Mouse (Mus musculus) kidney, embryonic 14.5 days (tissue): ENCODE data around the gene Aebp2. TPM values are rescaled to one million over a fixed set of nuclear protein-coding genes. Genes with fewer than 3 reads are reported as not detected.
A peak's percentile ranks its signal among the peaks of the same experiment; 100 is the strongest.
"Not testable (repeated sequence)": the region's sequence is repeated elsewhere in the genome, so short reads cannot be mapped to it uniquely, and the experiment has no call there.

Source experiments
- ATAC-seq: fragments of 200-750 bp; cut with Nextera tagmentation; 2 replicates; pipeline ENCODE4 v1.8.0; 2017; ENCODE audit warnings: moderate number of reproducible peaks, mild to moderate bottlenecking, moderate TSS enrichment, moderate library complexity; ENCODE audit not compliant: low FRiP score, low TSS enrichment
- H3K27ac ChIP-seq: fragments of 300-500 bp; sonication (generic); 2 replicates; pipeline ENCODE4 v1.5.1; 2014; ENCODE audit warnings: low read depth, mild to moderate bottlenecking, low read length, moderate library complexity, mixed read lengths
- H3K27me3 ChIP-seq: fragments of 300-500 bp; sonication (generic); 2 replicates; pipeline ENCODE4 v1.6.1; 2014; ENCODE audit warnings: mild to moderate bottlenecking, low read length; ENCODE audit not compliant: control insufficient read depth, insufficient read depth
- H3K36me3 ChIP-seq: fragments of 300-500 bp; sonication (generic); 2 replicates; pipeline ENCODE4 v1.6.1; 2014; ENCODE audit warnings: low read length, mixed read lengths; ENCODE audit not compliant: control insufficient read depth, insufficient read depth
- H3K4me1 ChIP-seq: fragments of 300-500 bp; sonication (generic); 2 replicates; pipeline ENCODE4 v1.6.1; 2014; ENCODE audit warnings: low read length, mixed read lengths; ENCODE audit not compliant: control insufficient read depth, insufficient read depth
- H3K4me2 ChIP-seq: fragments of 300-500 bp; sonication (generic); replicated peaks from 2 replicates; pipeline ENCODE4 v1.6.1; 2014; ENCODE audit warnings: low read depth, mild to moderate bottlenecking, low read length
- H3K4me3 ChIP-seq: fragments of 300-500 bp; sonication (generic); 2 replicates; pipeline ENCODE4 v1.5.1; 2014; ENCODE audit warnings: mild to moderate bottlenecking, low read length
- H3K9ac ChIP-seq: fragments of 300-500 bp; sonication (generic); 2 replicates; pipeline ENCODE4 v1.6.1; 2014; ENCODE audit warnings: low read depth, mild to moderate bottlenecking, low read length, moderate library complexity
- H3K9me3 ChIP-seq: fragments of 300-500 bp; sonication (generic); 2 replicates; pipeline ENCODE4 v1.6.1; 2016; ENCODE audit warnings: low read length; ENCODE audit not compliant: control insufficient read depth
- WGBS: fragments of 180-500 bp; shearing (Covaris S2); extraction: QIAGEN DNeasy Blood & Tissue Kit; methylation state at CpG from one replicate; pipeline ENCODE4 v1.1.7; 2014; 5-methylcytosine and 5-hydroxymethylcytosine counted together
- polyA plus RNA-seq: library from polyadenylated mRNA; unstranded; fragments of >200 nt; fragmentation: Nextera tagmentation; extraction: Ambion mirVana; gene quantifications from 2 replicates; pipeline ENCODE4 v1.2.1, GENCODE M21; 2014

Gene Aebp2
- polyA plus RNA-seq, 1 experiment from 2014 or later, result 18.0 TPM

GRCm38 (mm10) chr6:140603228-140603944 lies 19.1 kb upstream of the Aebp2 start:
- H3K36me3 ChIP-seq, result no peaks in the 10 kb centered on the region; the same call in 1 of the 2 replicates
- H3K27ac ChIP-seq, result no peak overlapping the region
- H3K4me3 ChIP-seq, result no peak overlapping the region
- no peaks in the 10 kb centered on the region for H3K9me3 ChIP-seq
- whole genome bisulfite sequencing, result 30% methylated on average over 8 of the region's 8 CpGs
- no peak overlapping the region for H3K4me2 ChIP-seq
- 0 out of 2 replicates have a peak, but pooled peaks have one; percentile 42 for ATAC-seq
- no peak overlapping the region for H3K9ac ChIP-seq
- H3K27me3 ChIP-seq, result no peaks in the 10 kb centered on the region
- no peaks in the 10 kb centered on the region for H3K4me1 ChIP-seq

- H3K4me3 ChIP-seq, ATAC-seq: not testable (repeated sequence)
- WGBS, result 89% methylated on average over 5 of the region's 5 CpGs
These were observed 17.3 kb upstream of the Aebp2 start for GRCm38 (mm10) chr6:140605173-140605572.

GRCm38 (mm10) chr6:140605732-140606131 lies 16.7 kb upstream of the Aebp2 start:
- ATAC-seq, result no peak
- no peak overlapping the region for H3K4me2 ChIP-seq
- no peaks in the 10 kb centered on the region for H3K27me3 ChIP-seq
- no peak overlapping the region for H3K4me3 ChIP-seq
- no peaks in the 10 kb centered on the region for H3K36me3 ChIP-seq
- WGBS, result 51% methylated on average over 3 of the region's 3 CpGs
- no peak overlapping the region for H3K9ac ChIP-seq
- no peak overlapping the region for H3K27ac ChIP-seq
- H3K9me3 ChIP-seq, result no peaks in the 10 kb centered on the region
- no peaks in the 10 kb centered on the region for H3K4me1 ChIP-seq

More at GRCm38 (mm10) chr6:140605173-140605572, 17.3 kb upstream of the Aebp2 start:
- H3K4me2 ChIP-seq, H3K4me1 ChIP-seq, H3K9ac ChIP-seq, H3K27me3 ChIP-seq, H3K9me3 ChIP-seq, H3K36me3 ChIP-seq, H3K27ac ChIP-seq: not testable (repeated sequence)

- Histone ChIP-seq H3K9me3 (no peaks in the 10 kb centered on the region), H3K9ac (no peak overlapping the region), H3K4me3 (no peak overlapping the region), H3K36me3 (no peaks in the 10 kb centered on the region), H3K27ac (no peak overlapping the region), H3K4me1 (no peaks in the 10 kb centered on the region), H3K4me2 (no peak overlapping the region), H3K27me3 (no peaks in the 10 kb centered on the region)
- ATAC-seq, result no peak
- WGBS, result 44% methylated on average over 10 of the region's 10 CpGs
These were observed 15.9 kb upstream of the Aebp2 start for GRCm38 (mm10) chr6:140606534-140606933.

GRCm38 (mm10) chr6:140608666-140609065 lies 13.8 kb upstream of the Aebp2 start:
- WGBS, result 92% methylated on average over 6 of the region's 6 CpGs
- Histone ChIP-seq H3K4me3 (no peak overlapping the region), H3K9ac (no peak overlapping the region), H3K27me3 (no peaks in the 10 kb centered on the region), H3K27ac (no peak overlapping the region), H3K4me1 (no peaks in the 10 kb centered on the region), H3K9me3 (no peaks in the 10 kb centered on the region), H3K4me2 (no peak overlapping the region), H3K36me3 (no peaks in the 10 kb centered on the region)
- ATAC-seq, result no peak

- Histone ChIP-seq H3K4me3 (no peak overlapping the region), H3K36me3 (no peaks in the 10 kb centered on the region), H3K4me2 (no peak overlapping the region), H3K4me1 (no peaks in the 10 kb centered on the region), H3K9ac (no peak overlapping the region), H3K27me3 (no peaks in the 10 kb centered on the region), H3K9me3 (no peaks in the 10 kb centered on the region), H3K27ac (no peak overlapping the region)
- no peak for ATAC-seq
- 83% methylated on average over 4 of the region's 4 CpGs for WGBS
These were observed 12.9 kb upstream of the Aebp2 start for GRCm38 (mm10) chr6:140609533-140609932.

GRCm38 (mm10) chr6:140610117-140610516 lies 12.3 kb upstream of the Aebp2 start:
- no peaks in the 10 kb centered on the region for H3K4me1 ChIP-seq
- no peak overlapping the region for H3K9ac ChIP-seq
- H3K27me3 ChIP-seq, result no peaks in the 10 kb centered on the region
- 77% methylated on average over 5 of the region's 5 CpGs for WGBS
- H3K36me3 ChIP-seq, result no peaks in the 10 kb centered on the region
- no peak overlapping the region for H3K27ac ChIP-seq
- no peaks in the 10 kb centered on the region for H3K9me3 ChIP-seq
- ATAC-seq, result no peak
- no peak overlapping the region for H3K4me2 ChIP-seq
- H3K4me3 ChIP-seq, result no peak overlapping the region

- no peak overlapping the region for H3K4me3 ChIP-seq
- H3K4me2 ChIP-seq, result no peak overlapping the region
- no peak overlapping the region for H3K27ac ChIP-seq
- no peak overlapping the region for H3K9ac ChIP-seq
- ATAC-seq, result no peak
- H3K9me3 ChIP-seq, result no peaks in the 10 kb centered on the region
- H3K36me3 ChIP-seq, result no peaks in the 10 kb centered on the region
- H3K27me3 ChIP-seq, result no peaks in the 10 kb centered on the region
- H3K4me1 ChIP-seq, result no peaks in the 10 kb centered on the region
- WGBS, result 66% methylated on average over 4 of the region's 4 CpGs
These were observed 11.2 kb upstream of the Aebp2 start for GRCm38 (mm10) chr6:140611282-140611681.

- Histone ChIP-seq H3K4me2 (no peak overlapping the region), H3K9me3 (no peaks in the 10 kb centered on the region), H3K27ac (no peak overlapping the region), H3K9ac (no peak overlapping the region), H3K4me1 (no peaks in the 10 kb centered on the region), H3K4me3 (no peak overlapping the region), H3K27me3 (no peaks in the 10 kb centered on the region), H3K36me3 (no peaks in the 10 kb centered on the region)
- WGBS, result 77% methylated on average over 13 of the region's 13 CpGs
- no peak for ATAC-seq
These were observed 10.5 kb upstream of the Aebp2 start for GRCm38 (mm10) chr6:140611893-140612473.
